Mouse (Mus musculus) heart, postnatal 10 days (tissue): ENCODE measurements around the gene D130052B06Rik. TPM values are rescaled to one million over a fixed set of nuclear protein-coding genes. Genes with fewer than 3 reads are reported as not detected.

Source experiments
- DNase-seq, 2 experiments: peaks; one replicate each; pipeline ENCODE4 v3.0.0; 2021
- intact Hi-C: fragments of 180-260 bp; cut with DNase I; formaldehyde crosslinking; loops from one replicate; pipeline ENCODE4 v1.15.1; 2025
- total RNA-seq, 2 experiments: library from RNA; stranded (reverse); gene quantifications; 2 replicates each; pipeline ENCODE4 v1.2.3; 2021

Gene D130052B06Rik
- total RNA-seq = not detected

- intact Hi-C loops = no loop called here
These were observed at the start of gene D130052B06Rik for GRCm38 (mm10) chr11:33598986-33599385. TSS of gene D130052B06Rik (plus strand) at chr11:33599302.

GRCm38 (mm10) chr11:33550861-33551560 is 48.1 kb upstream of the D130052B06Rik start:
- intact Hi-C loops = no loop called here
- DNase-seq = peak in 1 of 2 experiments; percentile 1

More at GRCm38 (mm10) chr11:33598986-33599385, at the start of gene D130052B06Rik:
- no peak for DNase-seq

GRCm38 (mm10) chr11:33554123-33554522 is 45.0 kb upstream of the D130052B06Rik start:
- peak in 1 of 2 experiments; percentile 4 for DNase-seq
- intact Hi-C loops = loop anchor here (2.0 kb wide), 1 partner anchor 377 kb away; no protein-coding TSS in a partner anchor

GRCm38 (mm10) chr11:33563921-33564320 is 35.2 kb upstream of the D130052B06Rik start:
- no peak for DNase-seq
- intact Hi-C loops = no loop called here

GRCm38 (mm10) chr11:33570413-33570812 is 28.7 kb upstream of the D130052B06Rik start:
- DNase-seq = peak in 1 of 2 experiments; percentile 5
- intact Hi-C loops = no loop called here

- peak in 1 of 2 experiments; percentile 6 for DNase-seq
- intact Hi-C loops = no loop called here
These were observed 24.2 kb upstream of the D130052B06Rik start for GRCm38 (mm10) chr11:33574944-33575343.

- intact Hi-C loops = no loop called here
- no peak for DNase-seq
These were observed 20.2 kb upstream of the D130052B06Rik start, which contains the start of gene Gabrp for GRCm38 (mm10) chr11:33578859-33579258. TSS of gene Gabrp (minus strand) at chr11:33578959.

- intact Hi-C loops = no loop called here
These were observed 19.5 kb upstream of the D130052B06Rik start for GRCm38 (mm10) chr11:33579621-33580020.

GRCm38 (mm10) chr11:33586614-33587013 is 12.5 kb upstream of the D130052B06Rik start:
- intact Hi-C loops = no loop called here
- no peak for DNase-seq

More at GRCm38 (mm10) chr11:33579621-33580020, 19.5 kb upstream of the D130052B06Rik start:
- DNase-seq = no peak

GRCm38 (mm10) chr11:33590771-33591170 is 8.3 kb upstream of the D130052B06Rik start:
- DNase-seq = no peak
- intact Hi-C loops = no loop called here

- intact Hi-C loops = no loop called here
- no peak for DNase-seq
These were observed 6.3 kb upstream of the D130052B06Rik start for GRCm38 (mm10) chr11:33592826-33593225.

GRCm38 (mm10) chr11:33596655-33597054 is 2.4 kb upstream of the D130052B06Rik start:
- intact Hi-C loops = no loop called here
- no peak for DNase-seq

GRCm38 (mm10) chr11:33603174-33603573 is 4.1 kb downstream of the D130052B06Rik start:
- intact Hi-C loops = no loop called here
- DNase-seq = no peak

- intact Hi-C loops = no loop called here
These were observed 8.7 kb downstream of the D130052B06Rik start for GRCm38 (mm10) chr11:33607784-33608183.

GRCm38 (mm10) chr11:33614218-33614617 is 15.1 kb downstream of the D130052B06Rik start:
- peak; percentile 78 to 84 for DNase-seq
- intact Hi-C loops = loop anchor here (1.0 to 10.0 kb wide), 4 partner anchors 279 to 438 kb away; no protein-coding TSS in a partner anchor

More at GRCm38 (mm10) chr11:33607784-33608183, 8.7 kb downstream of the D130052B06Rik start:
- DNase-seq = peak; percentile 25 to 34

GRCm38 (mm10) chr11:33627136-33627742 is 28.1 kb downstream of the D130052B06Rik start:
- no peak for DNase-seq
- intact Hi-C loops = no loop called here

- intact Hi-C loops = no loop called here
- no peak for DNase-seq
These were observed 38.0 kb downstream of the D130052B06Rik start for GRCm38 (mm10) chr11:33637107-33637506.

GRCm38 (mm10) chr11:33649358-33649757 is 50.3 kb downstream of the D130052B06Rik start:
- intact Hi-C loops = no loop called here
- DNase-seq = no peak

GRCm38 (mm10) chr11:33654485-33654884 is 55.4 kb downstream of the D130052B06Rik start:
- intact Hi-C loops = no loop called here

GRCm38 (mm10) chr11:33655221-33655620 is 56.1 kb downstream of the D130052B06Rik start:
- intact Hi-C loops = no loop called here
- no peak for DNase-seq

More at GRCm38 (mm10) chr11:33654485-33654884, 55.4 kb downstream of the D130052B06Rik start:
- DNase-seq = no peak

GRCm38 (mm10) chr11:33655861-33656593 is 56.9 kb downstream of the D130052B06Rik start:
- DNase-seq = no peak
- intact Hi-C loops = no loop called here
